Mouse (Mus musculus): ENCODE measurements around the gene Ces1a. TPM values are rescaled to one million over a fixed set of nuclear protein-coding genes. Genes with fewer than 3 reads are reported as not detected.

Gene Ces1a
- polyA plus RNA-seq, 1 experiment = not detected

- no peaks in the 10 kb centered on the region for H3K36me3 ChIP-seq (ENCODE audit: control insufficient read depth, insufficient read depth, low read length, poor library complexity, severe bottlenecking)
- TF ChIP-seq POLR2A (IDR thresholded peaks at IDR 0.05; ENCODE audit: insufficient read depth, low read length) (no peak), CTCF (IDR thresholded peaks at IDR 0.05; ENCODE audit: low read depth, low read length) (no peak), EP300 (IDR thresholded peaks at IDR 0.05; ENCODE audit: insufficient read depth, low read depth, low read length) (no peak)
Measured at GRCm38 (mm10) chr8:93040776-93041567, 7.0 kb downstream of the Ces1a start.

GRCm38 (mm10) chr8:93040256-93040655 lies 7.7 kb downstream of the Ces1a start:
- Histone ChIP-seq H3K9ac (ENCODE audit: low read depth, poor library complexity, severe bottlenecking) (no peak overlapping the region), H3K27me3 (ENCODE audit: control insufficient read depth, insufficient read depth, low read length, poor library complexity, severe bottlenecking) (no peaks in the 10 kb centered on the region)
- no peak for TF ChIP-seq CTCF (IDR thresholded peaks at IDR 0.05; ENCODE audit: low read depth, low read length)
- TF ChIP-seq POLR2A (IDR thresholded peaks at IDR 0.05; ENCODE audit: insufficient read depth, low read length) = no peak
- TF ChIP-seq EP300 (IDR thresholded peaks at IDR 0.05; ENCODE audit: insufficient read depth, low read depth, low read length) = no peak

More at GRCm38 (mm10) chr8:93040776-93041567, 7.0 kb downstream of the Ces1a start:
- no peak overlapping the region for H3K9ac ChIP-seq (ENCODE audit: low read depth, poor library complexity, severe bottlenecking)
- no peak overlapping the region for H3K27ac ChIP-seq (ENCODE audit: insufficient read depth, low read length)
- H3K4me1 ChIP-seq (ENCODE audit: control insufficient read depth, insufficient read depth, low read length) = no peaks in the 10 kb centered on the region
- H3K4me3 ChIP-seq (ENCODE audit: low read depth, low read length) = no peak overlapping the region
- no peaks in the 10 kb centered on the region for H3K9me3 ChIP-seq (replicated peaks; ENCODE audit: control insufficient read depth, insufficient read depth, low read length, poor library complexity, severe bottlenecking)
- no peaks in the 10 kb centered on the region for H3K27me3 ChIP-seq (ENCODE audit: control insufficient read depth, insufficient read depth, low read length, poor library complexity, severe bottlenecking)

GRCm38 (mm10) chr8:93038831-93039230 lies 9.2 kb downstream of the Ces1a start:
- TF ChIP-seq CTCF (IDR thresholded peaks at IDR 0.05; ENCODE audit: low read depth, low read length) (no peak), POLR2A (IDR thresholded peaks at IDR 0.05; ENCODE audit: insufficient read depth, low read length) (no peak)
- no peaks in the 10 kb centered on the region for H3K4me1 ChIP-seq (ENCODE audit: control insufficient read depth, insufficient read depth, low read length)
- no peak overlapping the region for H3K4me3 ChIP-seq (ENCODE audit: low read depth, low read length)
- no peaks in the 10 kb centered on the region for H3K36me3 ChIP-seq (ENCODE audit: control insufficient read depth, insufficient read depth, low read length, poor library complexity, severe bottlenecking)
- no peaks in the 10 kb centered on the region for H3K9me3 ChIP-seq (replicated peaks; ENCODE audit: control insufficient read depth, insufficient read depth, low read length, poor library complexity, severe bottlenecking)
- H3K27ac ChIP-seq (ENCODE audit: insufficient read depth, low read length) = no peak overlapping the region
- no peak overlapping the region for H3K9ac ChIP-seq (ENCODE audit: low read depth, poor library complexity, severe bottlenecking)
- H3K27me3 ChIP-seq (ENCODE audit: control insufficient read depth, insufficient read depth, low read length, poor library complexity, severe bottlenecking) = no peaks in the 10 kb centered on the region

More at GRCm38 (mm10) chr8:93040256-93040655, 7.7 kb downstream of the Ces1a start:
- Histone ChIP-seq H3K27ac (ENCODE audit: insufficient read depth, low read length) (no peak overlapping the region), H3K4me3 (ENCODE audit: low read depth, low read length) (no peak overlapping the region), H3K4me1 (ENCODE audit: control insufficient read depth, insufficient read depth, low read length) (no peaks in the 10 kb centered on the region), H3K36me3 (ENCODE audit: control insufficient read depth, insufficient read depth, low read length, poor library complexity, severe bottlenecking) (no peaks in the 10 kb centered on the region), H3K9me3 (replicated peaks; ENCODE audit: control insufficient read depth, insufficient read depth, low read length, poor library complexity, severe bottlenecking) (no peaks in the 10 kb centered on the region)

GRCm38 (mm10) chr8:93030664-93031063 lies 17.3 kb downstream of the Ces1a start:
- H3K4me1 ChIP-seq (ENCODE audit: control insufficient read depth, insufficient read depth, low read length) = no peaks in the 10 kb centered on the region
- no peaks in the 10 kb centered on the region for H3K27me3 ChIP-seq (ENCODE audit: control insufficient read depth, insufficient read depth, low read length, poor library complexity, severe bottlenecking)
- no peak overlapping the region for H3K9ac ChIP-seq (ENCODE audit: low read depth, poor library complexity, severe bottlenecking)
- no peak overlapping the region for H3K27ac ChIP-seq (ENCODE audit: insufficient read depth, low read length)
- H3K4me3 ChIP-seq (ENCODE audit: low read depth, low read length) = no peak overlapping the region
- TF ChIP-seq POLR2A (IDR thresholded peaks at IDR 0.05; ENCODE audit: insufficient read depth, low read length) (no peak), EP300 (IDR thresholded peaks at IDR 0.05; ENCODE audit: insufficient read depth, low read depth, low read length) (no peak), CTCF (IDR thresholded peaks at IDR 0.05; ENCODE audit: low read depth, low read length) (no peak)
- H3K9me3 ChIP-seq (replicated peaks; ENCODE audit: control insufficient read depth, insufficient read depth, low read length, poor library complexity, severe bottlenecking) = no peaks in the 10 kb centered on the region
- no peaks in the 10 kb centered on the region for H3K36me3 ChIP-seq (ENCODE audit: control insufficient read depth, insufficient read depth, low read length, poor library complexity, severe bottlenecking)

- H3K36me3 ChIP-seq (ENCODE audit: control insufficient read depth, insufficient read depth, low read length, poor library complexity, severe bottlenecking) = no peaks in the 10 kb centered on the region
- no peaks in the 10 kb centered on the region for H3K9me3 ChIP-seq (replicated peaks; ENCODE audit: control insufficient read depth, insufficient read depth, low read length, poor library complexity, severe bottlenecking)
- no peak for TF ChIP-seq EP300 (IDR thresholded peaks at IDR 0.05; ENCODE audit: insufficient read depth, low read depth, low read length)
- TF ChIP-seq CTCF (IDR thresholded peaks at IDR 0.05; ENCODE audit: low read depth, low read length) = no peak
- H3K27ac ChIP-seq (ENCODE audit: insufficient read depth, low read length) = no peak overlapping the region
- no peaks in the 10 kb centered on the region for H3K27me3 ChIP-seq (ENCODE audit: control insufficient read depth, insufficient read depth, low read length, poor library complexity, severe bottlenecking)
- H3K4me3 ChIP-seq (ENCODE audit: low read depth, low read length) = no peak overlapping the region
- H3K9ac ChIP-seq (ENCODE audit: low read depth, poor library complexity, severe bottlenecking) = no peak overlapping the region
- no peaks in the 10 kb centered on the region for H3K4me1 ChIP-seq (ENCODE audit: control insufficient read depth, insufficient read depth, low read length)
Measured at GRCm38 (mm10) chr8:93021738-93022137, 26.3 kb downstream of the Ces1a start.

GRCm38 (mm10) chr8:93014300-93014699 lies 33.7 kb downstream of the Ces1a start:
- no peaks in the 10 kb centered on the region for H3K36me3 ChIP-seq (ENCODE audit: control insufficient read depth, insufficient read depth, low read length, poor library complexity, severe bottlenecking)
- TF ChIP-seq POLR2A (IDR thresholded peaks at IDR 0.05; ENCODE audit: insufficient read depth, low read length) (no peak), EP300 (IDR thresholded peaks at IDR 0.05; ENCODE audit: insufficient read depth, low read depth, low read length) (no peak), CTCF (IDR thresholded peaks at IDR 0.05; ENCODE audit: low read depth, low read length) (no peak)
- no peak overlapping the region for H3K4me3 ChIP-seq (ENCODE audit: low read depth, low read length)
- H3K27me3 ChIP-seq (ENCODE audit: control insufficient read depth, insufficient read depth, low read length, poor library complexity, severe bottlenecking) = no peaks in the 10 kb centered on the region
- H3K9ac ChIP-seq (ENCODE audit: low read depth, poor library complexity, severe bottlenecking) = no peak overlapping the region
- H3K4me1 ChIP-seq (ENCODE audit: control insufficient read depth, insufficient read depth, low read length) = no peaks in the 10 kb centered on the region
- no peak overlapping the region for H3K27ac ChIP-seq (ENCODE audit: insufficient read depth, low read length)
- no peaks in the 10 kb centered on the region for H3K9me3 ChIP-seq (replicated peaks; ENCODE audit: control insufficient read depth, insufficient read depth, low read length, poor library complexity, severe bottlenecking)
